Mouse (Mus musculus): ENCODE data around the gene Cabp2. TPM values are rescaled to one million over a fixed set of nuclear protein-coding genes. Genes with fewer than 3 reads are reported as not detected.
"Not testable (repeated sequence)": the region's sequence is repeated elsewhere in the genome, so short reads cannot be mapped to it uniquely, and the experiment has no call there.

The Cabp2 gene
- polyA plus RNA-seq, 1 experiment from 2014 or later, result not detected

- H3K36me3 ChIP-seq, result no peaks in the 10 kb centered on the region
- peak within 1 kb of the TSS; percentile 12; the same call in 1 of the 2 replicates for H3K4me3 ChIP-seq
- H3K9ac ChIP-seq, result no peak within 1 kb of the TSS
- H3K4me2 ChIP-seq, result peak within 1 kb of the TSS; percentile 45
- no peaks in the 10 kb centered on the region for H3K9me3 ChIP-seq (replicated peaks)
- ATAC-seq (replicated peaks; ENCODE audit: insufficient number of reproducible peaks, insufficient read depth, low FRiP score, low read depth), result peak; percentile 47; the same call in 1 of the 2 replicates
- no peaks in the 10 kb centered on the region for H3K27me3 ChIP-seq
- 38% methylated on average over 16 of the region's 16 CpGs for WGBS
- peaks cover 11% of the 10 kb centered on the region for H3K4me1 ChIP-seq (replicated peaks)
- H3K27ac ChIP-seq, result peak within 1 kb of the TSS; percentile 50
Measured at GRCm38 (mm10) chr19:4045966-4046865, 35.2 kb upstream of the Cabp2 start, which contains the start of gene Gstp2. Gstp2 (minus strand) TSS chr19:4046023.

GRCm38 (mm10) chr19:4046866-4047254 is 34.5 kb upstream of the Cabp2 start:
- peak overlapping the region; percentile 50; the same call in 1 of the 2 replicates for H3K27ac ChIP-seq
- no peak overlapping the region for H3K9ac ChIP-seq
- H3K36me3 ChIP-seq, result no peaks in the 10 kb centered on the region
- no peaks in the 10 kb centered on the region for H3K27me3 ChIP-seq
- no peaks in the 10 kb centered on the region for H3K9me3 ChIP-seq (replicated peaks)
- ATAC-seq (replicated peaks; ENCODE audit: insufficient number of reproducible peaks, insufficient read depth, low FRiP score, low read depth), result no peak
- H3K4me3 ChIP-seq, result no peak overlapping the region
- peaks cover 11% of the 10 kb centered on the region for H3K4me1 ChIP-seq (replicated peaks)
- WGBS, result 80% methylated on average over 8 of the region's 8 CpGs
- no peak overlapping the region for H3K4me2 ChIP-seq

- Histone ChIP-seq H3K4me2 (no peak overlapping the region), H3K9ac (no peak overlapping the region), H3K4me1 (replicated peaks) (peaks cover 7% of the 10 kb centered on the region), H3K27me3 (no peaks in the 10 kb centered on the region), H3K4me3 (no peak overlapping the region), H3K9me3 (replicated peaks) (no peaks in the 10 kb centered on the region), H3K27ac (no peak overlapping the region), H3K36me3 (no peaks in the 10 kb centered on the region)
- 18% methylated on average over 4 of the region's 4 CpGs for WGBS
- no peak for ATAC-seq (replicated peaks; ENCODE audit: insufficient number of reproducible peaks, insufficient read depth, low FRiP score, low read depth)
Measured at GRCm38 (mm10) chr19:4047859-4048258, 33.5 kb upstream of the Cabp2 start.

- not testable (repeated sequence) for H3K4me1 ChIP-seq (replicated peaks); ATAC-seq (replicated peaks; ENCODE audit: insufficient number of reproducible peaks, insufficient read depth, low FRiP score, low read depth); H3K4me3 ChIP-seq; H3K9me3 ChIP-seq (replicated peaks); H3K27me3 ChIP-seq; H3K36me3 ChIP-seq; H3K9ac ChIP-seq; H3K4me2 ChIP-seq; H3K27ac ChIP-seq
- 89% methylated on average over 5 of the region's 5 CpGs for WGBS
Measured at GRCm38 (mm10) chr19:4049069-4049468, 32.3 kb upstream of the Cabp2 start.

DNA sequence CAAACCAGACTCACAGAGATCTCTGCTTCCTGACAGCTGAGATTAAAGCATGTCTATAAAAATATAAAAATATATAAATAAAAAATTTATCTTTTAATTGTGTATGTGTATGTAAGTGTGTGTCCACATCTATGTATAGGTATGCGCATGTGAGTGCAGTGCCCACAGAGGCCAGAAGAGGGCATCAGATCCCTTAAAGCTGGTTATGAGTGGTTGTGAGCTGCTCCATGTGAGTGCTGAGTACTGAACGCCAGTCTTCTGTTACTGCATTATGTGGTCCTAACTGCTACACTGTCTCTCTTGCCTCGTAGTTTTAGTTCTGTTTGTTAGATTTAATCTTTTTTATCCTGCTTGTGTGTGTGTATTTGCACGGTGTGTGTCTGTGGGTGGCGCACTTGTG is 30.4 kb upstream of the Cabp2 start:
- Histone ChIP-seq H3K27ac (no peak overlapping the region), H3K9ac (no peak overlapping the region), H3K27me3 (no peaks in the 10 kb centered on the region), H3K4me1 (replicated peaks) (peaks cover 14% of the 10 kb centered on the region), H3K36me3 (no peaks in the 10 kb centered on the region), H3K9me3 (replicated peaks) (no peaks in the 10 kb centered on the region), H3K4me2 (no peak overlapping the region), H3K4me3 (no peak overlapping the region)
- WGBS, result 89% methylated on average over 5 of the region's 5 CpGs
- no peak for ATAC-seq (replicated peaks; ENCODE audit: insufficient number of reproducible peaks, insufficient read depth, low FRiP score, low read depth)

DNA sequence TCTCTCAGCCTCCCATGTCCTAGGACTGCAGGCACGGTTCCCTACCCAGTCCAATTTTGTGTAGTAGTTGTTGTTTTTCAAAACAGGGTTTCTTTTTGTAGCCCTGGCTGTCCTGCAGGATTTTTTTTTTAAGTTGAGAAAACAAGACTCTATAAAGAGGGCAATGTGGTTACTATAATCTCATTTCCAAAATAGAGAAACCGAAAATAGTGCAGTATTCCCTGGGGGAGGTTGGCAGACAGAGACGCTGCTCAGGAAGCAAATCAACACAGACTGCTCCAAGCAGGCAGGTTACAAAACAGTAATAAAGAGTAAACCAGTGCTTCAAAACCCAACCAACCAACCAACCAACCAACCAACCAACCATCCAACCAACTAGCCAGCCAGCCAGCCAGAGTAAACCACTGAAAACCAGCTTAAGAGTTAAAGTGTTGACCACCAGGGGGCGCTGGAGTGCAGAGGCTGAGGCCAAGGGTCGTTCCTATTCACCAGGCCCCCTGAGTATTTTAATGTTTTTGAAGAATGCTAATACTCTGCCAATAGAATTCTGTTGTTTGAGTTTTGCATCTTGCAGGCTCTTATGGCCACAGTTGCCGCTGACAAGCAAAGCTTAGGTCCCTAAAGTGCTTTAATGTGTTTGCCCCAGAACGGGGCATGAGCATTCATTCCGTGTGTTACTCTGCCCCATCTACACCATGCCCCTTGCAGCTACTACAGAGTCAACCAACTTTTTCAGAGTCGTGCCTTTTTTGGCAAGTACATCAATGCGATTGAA is 29.4 kb upstream of the Cabp2 start:
- Histone ChIP-seq H3K27ac (no peak overlapping the region), H3K36me3 (no peaks in the 10 kb centered on the region), H3K4me3 (no peak overlapping the region), H3K27me3 (no peaks in the 10 kb centered on the region), H3K4me2 (no peak overlapping the region), H3K9me3 (replicated peaks) (no peaks in the 10 kb centered on the region), H3K9ac (no peak overlapping the region), H3K4me1 (replicated peaks) (peaks cover 16% of the 10 kb centered on the region)
- WGBS, result 47% methylated on average over 10 of the region's 10 CpGs
- no peak for ATAC-seq (replicated peaks; ENCODE audit: insufficient number of reproducible peaks, insufficient read depth, low FRiP score, low read depth)

DNA sequence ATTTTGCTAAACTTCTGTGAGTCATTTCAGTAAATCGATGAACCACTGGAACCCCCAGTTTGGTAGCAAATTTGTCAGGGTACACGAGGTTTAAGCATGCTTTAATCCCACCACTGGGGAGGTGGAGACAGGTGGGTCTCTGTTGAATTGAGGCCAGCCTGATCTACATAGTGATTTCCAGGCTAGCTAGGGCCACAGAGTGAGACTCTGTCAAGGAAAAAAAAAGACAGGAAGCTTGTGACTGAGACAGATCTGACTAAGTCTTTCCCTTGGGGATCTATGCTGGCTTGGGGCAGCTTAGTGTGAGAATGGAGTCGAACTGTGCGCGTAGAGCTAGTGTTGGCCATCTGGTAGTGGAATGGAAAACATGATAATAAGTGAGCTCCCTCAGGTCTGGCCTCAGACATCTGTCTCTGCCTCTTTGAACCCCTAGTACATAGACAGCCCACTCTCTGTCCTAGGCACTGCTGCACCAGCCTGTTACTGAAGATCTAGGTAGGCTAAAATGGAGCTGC is 28.8 kb upstream of the Cabp2 start:
- Histone ChIP-seq H3K27ac (no peak overlapping the region), H3K4me2 (no peak overlapping the region), H3K36me3 (no peaks in the 10 kb centered on the region), H3K9me3 (replicated peaks) (no peaks in the 10 kb centered on the region), H3K9ac (no peak overlapping the region), H3K4me1 (replicated peaks) (peaks cover 17% of the 10 kb centered on the region), H3K27me3 (no peaks in the 10 kb centered on the region), H3K4me3 (no peak overlapping the region)
- no peak for ATAC-seq (replicated peaks; ENCODE audit: insufficient number of reproducible peaks, insufficient read depth, low FRiP score, low read depth)
- WGBS, result 70% methylated on average over 5 of the region's 5 CpGs

DNA sequence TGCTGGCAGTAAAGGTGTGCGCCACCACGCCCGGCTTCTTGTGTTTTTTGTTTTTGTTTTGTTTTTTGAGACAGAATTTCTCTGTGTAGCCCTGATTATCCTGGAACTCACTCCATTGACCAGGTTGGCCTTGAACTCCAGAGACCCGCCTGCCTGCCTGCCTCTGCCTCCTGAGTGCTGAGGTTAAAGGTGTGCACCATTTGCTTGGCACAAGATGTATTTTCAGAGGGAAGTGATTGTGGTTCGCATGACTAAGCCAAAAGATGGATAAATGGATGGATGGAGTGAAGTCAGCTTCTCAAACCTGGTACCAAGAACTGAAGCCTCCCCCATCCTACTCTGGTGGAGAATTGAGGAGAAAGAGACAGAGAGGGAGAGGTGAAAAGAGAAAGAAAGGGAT is 26.8 kb upstream of the Cabp2 start:
- H3K27ac ChIP-seq, result no peak overlapping the region
- H3K4me1 ChIP-seq (replicated peaks), result peaks cover 21% of the 10 kb centered on the region
- no peak overlapping the region for H3K9ac ChIP-seq
- no peaks in the 10 kb centered on the region for H3K27me3 ChIP-seq
- H3K4me3 ChIP-seq, result no peak overlapping the region
- ATAC-seq (replicated peaks; ENCODE audit: insufficient number of reproducible peaks, insufficient read depth, low FRiP score, low read depth), result no peak
- no peaks in the 10 kb centered on the region for H3K36me3 ChIP-seq
- 85% methylated on average over 5 of the region's 5 CpGs for WGBS
- no peaks in the 10 kb centered on the region for H3K9me3 ChIP-seq (replicated peaks)
- H3K4me2 ChIP-seq, result no peak overlapping the region

GRCm38 (mm10) chr19:4055216-4055946 is 26.0 kb upstream of the Cabp2 start:
- H3K9ac ChIP-seq, result no peak overlapping the region
- H3K4me2 ChIP-seq, result no peak overlapping the region
- no peaks in the 10 kb centered on the region for H3K9me3 ChIP-seq (replicated peaks)
- 69% methylated on average over 8 of the region's 8 CpGs for WGBS
- H3K4me1 ChIP-seq (replicated peaks), result peaks cover 21% of the 10 kb centered on the region
- no peak for ATAC-seq (replicated peaks; ENCODE audit: insufficient number of reproducible peaks, insufficient read depth, low FRiP score, low read depth)
- H3K36me3 ChIP-seq, result no peaks in the 10 kb centered on the region
- H3K27me3 ChIP-seq, result no peaks in the 10 kb centered on the region
- no peak overlapping the region for H3K4me3 ChIP-seq
- H3K27ac ChIP-seq, result no peak overlapping the region

GRCm38 (mm10) chr19:4055947-4056693 is 25.3 kb upstream of the Cabp2 start:
- Histone ChIP-seq H3K4me2 (no peak overlapping the region), H3K27ac (0 out of 2 replicates have a peak overlapping the region, but pooled peaks have one; percentile 16), H3K36me3 (no peaks in the 10 kb centered on the region), H3K9me3 (replicated peaks) (no peaks in the 10 kb centered on the region), H3K4me3 (no peak overlapping the region), H3K27me3 (no peaks in the 10 kb centered on the region), H3K4me1 (replicated peaks) (peaks cover 21% of the 10 kb centered on the region), H3K9ac (no peak overlapping the region)
- 44% methylated on average over 15 of the region's 15 CpGs for WGBS
- ATAC-seq (replicated peaks; ENCODE audit: insufficient number of reproducible peaks, insufficient read depth, low FRiP score, low read depth), result no peak
